Mouse (Mus musculus) bone marrow, adult 2 months (tissue): ENCODE measurements around the gene Samd5. TPM values are rescaled to one million over a fixed set of nuclear protein-coding genes. Genes with fewer than 3 reads are reported as not detected.

Experiments
- H3K27ac ChIP-seq: fragments of 200-500 bp; 2 replicates; pipeline ENCODE4 v1.5.1; 2012; ENCODE audit warnings: low read depth, mild to moderate bottlenecking, control low read depth, inconsistent platforms, low read length; ENCODE audit not compliant: control insufficient read depth, poor library complexity, insufficient read depth
- H3K4me1 ChIP-seq: fragments of 200-500 bp; 2 replicates; pipeline ENCODE4 v1.6.1; 2011; ENCODE audit warnings: low read length; ENCODE audit not compliant: control insufficient read depth, insufficient read depth
- H3K4me3 ChIP-seq: fragments of 200-500 bp; replicated peaks from 2 replicates; pipeline ENCODE3; 2011; ENCODE audit warnings: mild to moderate bottlenecking, low read depth, low read length, control low read depth; ENCODE audit not compliant: control insufficient read depth
- CTCF ChIP-seq: fragments of 200-500 bp; IDR thresholded peaks from 2 replicates; pipeline ENCODE4 v1.5.1; 2011; ENCODE audit warnings: low read length, control low read depth; ENCODE audit not compliant: control insufficient read depth, insufficient read depth
- POLR2A ChIP-seq: fragments of 200-500 bp; IDR thresholded peaks from 2 replicates; pipeline ENCODE4 v1.6.1; 2011; ENCODE audit warnings: low read depth, mild to moderate bottlenecking, control low read depth, low read length, borderline replicate concordance; ENCODE audit not compliant: control insufficient read depth
- WGBS: fragments of 180-500 bp; shearing (Covaris S2); methylation state at CpG from one replicate; pipeline ENCODE4 v1.1.7; 2018; 5-methylcytosine and 5-hydroxymethylcytosine counted together
- polyA plus RNA-seq: library from polyadenylated mRNA; stranded (reverse); fragments of >200 nt; gene quantifications from 2 replicates; pipeline ENCODE4 v1.2.4, GENCODE M21; 2011; ENCODE audit warnings: low replicate concordance; ENCODE audit not compliant: missing spikeins, insufficient read depth, insufficient read length

The Samd5 gene
- polyA plus RNA-seq, 1 experiment: not detected

- Histone ChIP-seq H3K4me1 (no peaks in the 10 kb centered on the region), H3K4me3 (no peak overlapping the region), H3K27ac (no peak overlapping the region)
- 73% methylated on average over 6 of the region's 6 CpGs for WGBS
- TF ChIP-seq CTCF: no peak
- TF ChIP-seq POLR2A: no peak
Observed at GRCm38 (mm10) chr10:9643531-9643930, 31.5 kb downstream of the Samd5 start.

- 72% methylated on average over 4 of the region's 4 CpGs for WGBS
- TF ChIP-seq CTCF (no peak), POLR2A (no peak)
- no peaks in the 10 kb centered on the region for H3K4me1 ChIP-seq
- H3K4me3 ChIP-seq: no peak overlapping the region
- H3K27ac ChIP-seq: no peak overlapping the region
Observed at GRCm38 (mm10) chr10:9642077-9642476, 32.9 kb downstream of the Samd5 start.

GRCm38 (mm10) chr10:9640678-9641077 is 34.3 kb downstream of the Samd5 start:
- WGBS: 78% methylated on average over 2 of the region's 2 CpGs
- Histone ChIP-seq H3K4me1 (no peaks in the 10 kb centered on the region), H3K27ac (no peak overlapping the region), H3K4me3 (no peak overlapping the region)
- no peak for TF ChIP-seq CTCF
- no peak for TF ChIP-seq POLR2A

GRCm38 (mm10) chr10:9640056-9640455 is 35.0 kb downstream of the Samd5 start:
- no peaks in the 10 kb centered on the region for H3K4me1 ChIP-seq
- TF ChIP-seq POLR2A: no peak
- TF ChIP-seq CTCF: no peak
- WGBS: 73% methylated on average over 2 of the region's 2 CpGs
- no peak overlapping the region for H3K27ac ChIP-seq
- H3K4me3 ChIP-seq: no peak overlapping the region

GRCm38 (mm10) chr10:9625356-9625755 is 49.7 kb downstream of the Samd5 start:
- Histone ChIP-seq H3K4me1 (no peaks in the 10 kb centered on the region), H3K27ac (no peak overlapping the region), H3K4me3 (no peak overlapping the region)
- WGBS: 57% methylated on average over 1 of the region's 1 CpGs
- TF ChIP-seq CTCF (no peak), POLR2A (no peak)

GRCm38 (mm10) chr10:9621926-9622688 is 52.9 kb downstream of the Samd5 start:
- TF ChIP-seq CTCF (no peak), POLR2A (no peak)
- 95% methylated on average over 3 of the region's 3 CpGs for WGBS
- Histone ChIP-seq H3K27ac (no peak overlapping the region), H3K4me1 (no peaks in the 10 kb centered on the region), H3K4me3 (no peak overlapping the region)

- H3K4me3 ChIP-seq: no peak overlapping the region
- no peak for TF ChIP-seq POLR2A
- TF ChIP-seq CTCF: no peak
- no peaks in the 10 kb centered on the region for H3K4me1 ChIP-seq
- 9% methylated on average over 1 of the region's 1 CpGs for WGBS
- no peak overlapping the region for H3K27ac ChIP-seq
Observed at GRCm38 (mm10) chr10:9621055-9621454, 54.0 kb downstream of the Samd5 start.

GRCm38 (mm10) chr10:9615009-9615408 is 60.0 kb downstream of the Samd5 start:
- H3K4me1 ChIP-seq: no peaks in the 10 kb centered on the region
- H3K4me3 ChIP-seq: no peak overlapping the region
- TF ChIP-seq CTCF: no peak
- no peak for TF ChIP-seq POLR2A
- no peak overlapping the region for H3K27ac ChIP-seq

- Histone ChIP-seq H3K27ac (no peak overlapping the region), H3K4me3 (no peak overlapping the region), H3K4me1 (no peaks in the 10 kb centered on the region)
- WGBS: 59% methylated on average over 4 of the region's 4 CpGs
- TF ChIP-seq CTCF: no peak
- no peak for TF ChIP-seq POLR2A
Observed at GRCm38 (mm10) chr10:9608854-9609253, 66.2 kb downstream of the Samd5 start.

GRCm38 (mm10) chr10:9607155-9607554 is 67.9 kb downstream of the Samd5 start:
- Histone ChIP-seq H3K4me3 (no peak overlapping the region), H3K27ac (no peak overlapping the region), H3K4me1 (no peaks in the 10 kb centered on the region)
- TF ChIP-seq POLR2A (no peak), CTCF (no peak)
- WGBS: 82% methylated on average over 2 of the region's 2 CpGs
